Mouse (Mus musculus) liver, postnatal 0 days (tissue): Measurements from ENCODE around the gene Mmp23. TPM values are rescaled to one million over a fixed set of nuclear protein-coding genes. Genes with fewer than 3 reads are reported as not detected.
"Not testable (repeated sequence)": the region's sequence is repeated elsewhere in the genome, so short reads cannot be mapped to it uniquely, and the experiment has no call there.

Experiments used
- ATAC-seq: fragments of 200-750 bp; cut with Nextera tagmentation; 2 replicates; pipeline ENCODE4 v1.8.0; 2017; ENCODE audit warnings: mild to moderate bottlenecking, moderate library complexity
- DNase-seq: peaks from one replicate; pipeline ENCODE4 v3.0.0-alpha.2; 2016
- H3K27ac ChIP-seq: fragments of 300-500 bp; sonication (generic); 2 replicates; pipeline ENCODE4 v1.5.1; 2014; ENCODE audit warnings: antibody characterized with exemption, moderate library complexity, mild to moderate bottlenecking, low read depth
- H3K27me3 ChIP-seq: fragments of 300-500 bp; sonication (generic); 2 replicates; pipeline ENCODE4 v1.6.1; 2014; ENCODE audit warnings: low read length, control low read depth, mixed read lengths; ENCODE audit not compliant: insufficient read depth
- H3K36me3 ChIP-seq: fragments of 300-500 bp; sonication (generic); replicated peaks from 2 replicates; pipeline ENCODE4 v1.6.1; 2014; ENCODE audit warnings: mild to moderate bottlenecking, control low read depth, low read length, moderate library complexity, mixed read lengths; ENCODE audit not compliant: insufficient read depth
- H3K4me1 ChIP-seq: fragments of 300-500 bp; sonication (generic); 2 replicates; pipeline ENCODE4 v1.6.1; 2014; ENCODE audit warnings: antibody characterized with exemption, mild to moderate bottlenecking, control low read depth; ENCODE audit not compliant: insufficient read depth
- H3K4me2 ChIP-seq: fragments of 300-500 bp; sonication (generic); 2 replicates; pipeline ENCODE4 v1.6.1; 2014; ENCODE audit warnings: low read depth, mild to moderate bottlenecking, low read length, moderate library complexity, mixed read lengths
- H3K4me3 ChIP-seq: fragments of 300-500 bp; sonication (generic); 2 replicates; pipeline ENCODE4 v1.5.1; 2014; ENCODE audit warnings: low read depth, low read length
- H3K9ac ChIP-seq: fragments of 300-500 bp; sonication (generic); replicated peaks from 2 replicates; pipeline ENCODE4 v1.6.1; 2014; ENCODE audit warnings: mild to moderate bottlenecking, moderate library complexity
- H3K9me3 ChIP-seq: fragments of 300-500 bp; sonication (generic); 2 replicates; pipeline ENCODE4 v1.6.1; 2016; ENCODE audit warnings: mild to moderate bottlenecking, control low read depth, low read length, mixed read lengths
- CTCF ChIP-seq: sonication (generic); IDR thresholded peaks from 2 replicates; pipeline ENCODE4 v1.5.1; 2016; ENCODE audit warnings: antibody characterized with exemption, low read depth
- EP300 ChIP-seq: IDR thresholded peaks from 2 replicates; pipeline ENCODE4 v1.6.1; 2016; ENCODE audit warnings: antibody characterized with exemption, low read depth, mild to moderate bottlenecking
- WGBS: fragments of 180-500 bp; shearing (Covaris S2); extraction: QIAGEN DNeasy Blood & Tissue Kit; methylation state at CpG from one replicate; pipeline ENCODE4 v1.1.7; 2014; ENCODE audit not compliant: insufficient replicate concordance; 5-methylcytosine and 5-hydroxymethylcytosine counted together
- polyA plus RNA-seq: library from polyadenylated mRNA; unstranded; fragments of >200 nt; fragmentation: Nextera tagmentation; extraction: Ambion mirVana; gene quantifications from 2 replicates; pipeline ENCODE4 v1.2.1, GENCODE M21; 2015

Gene Mmp23
- polyA plus RNA-seq, 1 experiment from 2014 or later, result 5.9 TPM

GRCm38 (mm10) chr4:155652283-155653085 lies 700 bp downstream of the Mmp23 start:
- TF ChIP-seq EP300, result no peak
- no peak for TF ChIP-seq CTCF
- H3K9me3 ChIP-seq, result no peaks in the 10 kb centered on the region
- no peak overlapping the region; the same call in 1 of the 2 replicates for H3K27ac ChIP-seq
- peak overlapping the region; percentile 47; the same call in 1 of the 2 replicates for H3K9ac ChIP-seq
- peaks cover 45% of the 10 kb centered on the region for H3K27me3 ChIP-seq
- peak overlapping the region; percentile 30 for H3K4me3 ChIP-seq
- ATAC-seq, result no peak
- H3K36me3 ChIP-seq, result peaks cover 32% of the 10 kb centered on the region
- no peak for DNase-seq
- H3K4me2 ChIP-seq, result peak overlapping the region; percentile 54
- 26% methylated on average over 36 of the region's 36 CpGs for WGBS
- H3K4me1 ChIP-seq, result peaks cover 19% of the 10 kb centered on the region

- WGBS, result 63% methylated on average over 15 of the region's 15 CpGs
- H3K4me2 ChIP-seq, result no peak overlapping the region
Measured at GRCm38 (mm10) chr4:155651553-155652269, 1.5 kb downstream of the Mmp23 start.

GRCm38 (mm10) chr4:155649355-155649754 lies 3.8 kb downstream of the Mmp23 start:
- no peak for TF ChIP-seq CTCF
- no peak for TF ChIP-seq EP300
- H3K36me3 ChIP-seq, result peaks cover 37% of the 10 kb centered on the region
- ATAC-seq (no peak), DNase-seq (no peak)
- H3K4me2 ChIP-seq, result no peak overlapping the region
- H3K27ac ChIP-seq, result no peak overlapping the region
- no peak overlapping the region for H3K4me3 ChIP-seq
- 83% methylated on average over 11 of the region's 11 CpGs for WGBS
- H3K27me3 ChIP-seq, result peaks cover 32% of the 10 kb centered on the region
- peaks cover 13% of the 10 kb centered on the region for H3K4me1 ChIP-seq
- H3K9me3 ChIP-seq, result no peaks in the 10 kb centered on the region
- H3K9ac ChIP-seq, result no peak overlapping the region

More at GRCm38 (mm10) chr4:155651553-155652269, 1.5 kb downstream of the Mmp23 start:
- DNase-seq (no peak), ATAC-seq (no peak)
- no peak overlapping the region for H3K9ac ChIP-seq
- H3K9me3 ChIP-seq, result no peaks in the 10 kb centered on the region
- H3K4me1 ChIP-seq, result peaks cover 19% of the 10 kb centered on the region
- no peak overlapping the region; the same call in 1 of the 2 replicates for H3K27ac ChIP-seq
- no peak overlapping the region for H3K4me3 ChIP-seq
- no peak for TF ChIP-seq CTCF
- no peak for TF ChIP-seq EP300
- H3K36me3 ChIP-seq, result peaks cover 37% of the 10 kb centered on the region
- peaks cover 45% of the 10 kb centered on the region for H3K27me3 ChIP-seq

GRCm38 (mm10) chr4:155645721-155646120 lies 7.5 kb downstream of the Mmp23 start:
- H3K27me3 ChIP-seq, result no peaks in the 10 kb centered on the region
- H3K9ac ChIP-seq, result no peak overlapping the region
- peaks cover 64% of the 10 kb centered on the region for H3K36me3 ChIP-seq
- no peak overlapping the region for H3K4me3 ChIP-seq
- H3K4me2 ChIP-seq, result no peak overlapping the region
- ATAC-seq (no peak), DNase-seq (no peak)
- H3K4me1 ChIP-seq, result no peaks in the 10 kb centered on the region
- H3K9me3 ChIP-seq, result no peaks in the 10 kb centered on the region
- 81% methylated on average over 5 of the region's 5 CpGs for WGBS
- no peak for TF ChIP-seq CTCF
- TF ChIP-seq EP300, result no peak
- no peak overlapping the region for H3K27ac ChIP-seq

GRCm38 (mm10) chr4:155645308-155645707 lies 7.9 kb downstream of the Mmp23 start, which contains the start of gene Gm10563:
Gm10563 (minus strand) TSS chr4:155645408.
- not testable (repeated sequence) for H3K27me3 ChIP-seq, H3K27ac ChIP-seq, H3K9me3 ChIP-seq, ATAC-seq, H3K4me2 ChIP-seq, H3K4me1 ChIP-seq, DNase-seq, H3K9ac ChIP-seq, H3K4me3 ChIP-seq
- 86% methylated on average over 2 of the region's 2 CpGs for WGBS
- peaks cover 66% of the 10 kb centered on the region for H3K36me3 ChIP-seq

GRCm38 (mm10) chr4:155643531-155643930 lies 9.7 kb downstream of the Mmp23 start:
- ATAC-seq, result no peak
- Histone ChIP-seq H3K36me3 (peaks cover 61% of the 10 kb centered on the region), H3K4me3 (no peak overlapping the region), H3K4me2 (no peak overlapping the region), H3K4me1 (no peaks in the 10 kb centered on the region), H3K9ac (no peak overlapping the region), H3K9me3 (no peaks in the 10 kb centered on the region), H3K27ac (no peak overlapping the region), H3K27me3 (no peaks in the 10 kb centered on the region)
- 92% methylated on average over 1 of the region's 1 CpGs for WGBS
- no peak for DNase-seq
- no peak for TF ChIP-seq CTCF
- TF ChIP-seq EP300, result no peak
